Mouse (Mus musculus): ENCODE results near the gene Gm3625. TPM values are rescaled to one million over a fixed set of nuclear protein-coding genes. Genes with fewer than 3 reads are reported as not detected.

Gm3625 gene
- polyA plus RNA-seq (2014; fragmentation: Nextera tagmentation; extraction: Ambion mirVana), result not detected in 2 replicates

GRCm38 (mm10) chr12:4592541-4593165, at the start of gene Gm3625, which contains the start of gene Itsn2:
TSS of gene Gm3625 (minus strand) at chr12:4592927.
TSS of gene Itsn2 (plus strand) at chr12:4592638.
- ATAC-seq (ENCODE audit: low FRiP score) (peak; percentile 92), DNase-seq (ENCODE audit: low spot score, missing footprints) (peak; percentile 96)
- H3K27ac ChIP-seq (ENCODE audit: low read depth, low read length), result peak within 1 kb of the TSS; percentile 44; the same call in 1 of the 2 replicates
- under 1% methylated on average over 40 of the region's 49 CpGs for WGBS
- H3K4me2 ChIP-seq, result peak within 1 kb of the TSS; percentile 86
- H3K27me3 ChIP-seq (ENCODE audit: control insufficient read depth, insufficient read depth, low read length), result no peaks in the 10 kb centered on the region
- H3K4me1 ChIP-seq (ENCODE audit: control insufficient read depth, insufficient read depth, low read length), result peaks cover 6% of the 10 kb centered on the region; the same call in 1 of the 2 replicates
- H3K9me3 ChIP-seq (ENCODE audit: control insufficient read depth, low read length), result no peaks in the 10 kb centered on the region
- peak within 1 kb of the TSS; percentile 95 for H3K4me3 ChIP-seq (ENCODE audit: low read depth, low read length)
- peak within 1 kb of the TSS; percentile 88 for H3K9ac ChIP-seq (ENCODE audit: low read length)
- H3K36me3 ChIP-seq (ENCODE audit: control insufficient read depth, insufficient read depth, low read length), result no peaks in the 10 kb centered on the region

DNA sequence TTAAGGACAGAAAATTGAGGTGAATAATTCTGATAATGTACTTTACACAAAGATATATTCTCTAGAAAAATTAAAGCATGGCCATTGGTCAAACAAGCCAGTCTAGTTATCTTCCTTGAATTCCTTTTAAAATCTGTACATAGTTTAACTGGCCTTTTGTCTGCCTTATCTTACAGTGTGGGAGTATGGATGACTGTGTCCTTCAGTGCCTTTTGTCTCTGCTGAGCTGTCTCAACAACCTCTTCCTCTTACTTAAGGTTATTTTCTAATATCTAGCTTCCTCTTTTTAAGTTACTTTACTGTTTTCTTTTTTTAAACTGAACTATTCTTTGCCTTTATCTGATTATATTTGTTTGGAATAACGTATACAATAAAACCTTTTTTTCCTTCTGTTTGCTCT, 48.0 kb upstream of the Gm3625 start:
- no peaks in the 10 kb centered on the region for H3K27me3 ChIP-seq (ENCODE audit: control insufficient read depth, insufficient read depth, low read length)
- no peak for DNase-seq (ENCODE audit: low spot score, missing footprints)
- no peak overlapping the region for H3K4me3 ChIP-seq (ENCODE audit: low read depth, low read length)
- no peak overlapping the region for H3K9ac ChIP-seq (ENCODE audit: low read length)
- no peak overlapping the region for H3K27ac ChIP-seq (ENCODE audit: low read depth, low read length)
- no peak overlapping the region for H3K4me2 ChIP-seq
- no peaks in the 10 kb centered on the region for H3K9me3 ChIP-seq (ENCODE audit: control insufficient read depth, low read length)
- H3K4me1 ChIP-seq (ENCODE audit: control insufficient read depth, insufficient read depth, low read length), result no peaks in the 10 kb centered on the region
- 92% methylated on average over 1 of the region's 1 CpGs for WGBS
- no peak for ATAC-seq (ENCODE audit: low FRiP score)
- no peaks in the 10 kb centered on the region for H3K36me3 ChIP-seq (ENCODE audit: control insufficient read depth, insufficient read depth, low read length)

DNA sequence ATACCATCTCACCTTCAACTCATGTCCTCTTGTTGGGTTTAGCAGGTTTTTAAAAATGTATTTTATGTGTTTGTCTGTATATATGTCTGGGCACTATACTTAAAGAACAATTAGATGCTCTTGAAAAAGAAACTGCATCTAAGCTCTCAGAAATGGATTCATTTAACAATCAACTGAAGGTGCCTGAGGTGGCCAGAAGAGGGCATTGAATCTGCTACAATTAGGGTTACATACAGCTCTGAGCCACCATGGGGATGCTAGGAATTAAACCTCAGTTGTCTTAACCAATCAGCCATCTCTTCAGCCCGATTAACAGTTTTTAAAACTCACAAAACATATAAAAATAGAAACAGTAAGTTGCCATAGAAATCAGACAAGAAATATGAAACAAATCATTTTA, 45.7 kb upstream of the Gm3625 start:
- no peaks in the 10 kb centered on the region for H3K9me3 ChIP-seq (ENCODE audit: control insufficient read depth, low read length)
- H3K36me3 ChIP-seq (ENCODE audit: control insufficient read depth, insufficient read depth, low read length), result peaks cover 3% of the 10 kb centered on the region; the same call in 1 of the 2 replicates
- ATAC-seq (ENCODE audit: low FRiP score) (no peak), DNase-seq (ENCODE audit: low spot score, missing footprints) (no peak)
- no peaks in the 10 kb centered on the region for H3K27me3 ChIP-seq (ENCODE audit: control insufficient read depth, insufficient read depth, low read length)
- no peak overlapping the region for H3K27ac ChIP-seq (ENCODE audit: low read depth, low read length)
- H3K4me1 ChIP-seq (ENCODE audit: control insufficient read depth, insufficient read depth, low read length), result no peaks in the 10 kb centered on the region
- WGBS, result 80% methylated on average over 1 of the region's 1 CpGs
- no peak overlapping the region for H3K4me2 ChIP-seq
- H3K9ac ChIP-seq (ENCODE audit: low read length), result no peak overlapping the region
- H3K4me3 ChIP-seq (ENCODE audit: low read depth, low read length), result no peak overlapping the region

DNA sequence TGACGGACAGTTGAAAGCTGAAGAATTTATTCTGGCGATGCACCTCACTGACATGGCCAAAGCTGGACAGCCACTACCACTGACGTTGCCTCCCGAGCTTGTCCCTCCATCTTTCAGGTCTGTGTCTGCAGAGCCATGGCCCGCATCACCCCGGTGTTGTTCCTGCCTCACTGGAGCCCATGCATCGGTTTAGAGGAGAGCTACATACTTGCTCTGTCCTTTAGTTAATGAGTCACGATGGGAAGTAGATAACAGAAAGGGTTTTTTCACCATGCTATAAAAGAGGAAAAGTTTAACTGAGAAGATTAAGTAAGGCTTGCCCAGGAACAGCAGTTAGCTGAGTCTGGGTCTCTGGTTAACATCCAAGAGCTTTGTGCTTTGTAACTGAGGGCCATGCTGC, 40.2 kb upstream of the Gm3625 start:
- H3K27ac ChIP-seq (ENCODE audit: low read depth, low read length), result no peak overlapping the region
- WGBS, result 87% methylated on average over 8 of the region's 8 CpGs
- DNase-seq (ENCODE audit: low spot score, missing footprints), result no peak
- peaks cover 3% of the 10 kb centered on the region; the same call in 1 of the 2 replicates for H3K36me3 ChIP-seq (ENCODE audit: control insufficient read depth, insufficient read depth, low read length)
- no peak for ATAC-seq (ENCODE audit: low FRiP score)
- H3K9me3 ChIP-seq (ENCODE audit: control insufficient read depth, low read length), result no peaks in the 10 kb centered on the region
- no peak overlapping the region for H3K4me3 ChIP-seq (ENCODE audit: low read depth, low read length)
- H3K27me3 ChIP-seq (ENCODE audit: control insufficient read depth, insufficient read depth, low read length), result no peaks in the 10 kb centered on the region
- H3K4me1 ChIP-seq (ENCODE audit: control insufficient read depth, insufficient read depth, low read length), result no peaks in the 10 kb centered on the region
- H3K9ac ChIP-seq (ENCODE audit: low read length), result no peak overlapping the region
- H3K4me2 ChIP-seq, result no peak overlapping the region

DNA sequence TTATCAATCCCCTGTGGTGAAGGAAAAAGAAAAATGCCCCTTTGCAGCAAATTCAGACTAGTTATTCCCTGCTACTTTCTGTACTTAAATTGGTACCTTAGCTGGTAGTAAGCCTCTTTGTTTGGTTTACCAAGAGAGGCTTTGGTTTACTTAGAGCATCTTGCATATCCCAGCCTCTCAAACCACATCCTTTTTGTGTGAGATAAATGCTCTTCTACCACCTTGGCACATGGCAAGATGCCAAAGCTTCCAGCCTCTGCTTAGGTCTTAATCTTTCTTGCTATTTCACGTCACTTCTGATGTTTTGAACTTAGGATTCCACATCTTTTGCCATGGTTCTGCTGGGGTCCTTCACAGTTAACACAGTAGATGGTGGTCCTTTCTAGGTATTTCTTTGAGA, 31.5 kb upstream of the Gm3625 start:
- Histone ChIP-seq H3K4me2 (no peak overlapping the region), H3K27me3 (ENCODE audit: control insufficient read depth, insufficient read depth, low read length) (no peaks in the 10 kb centered on the region), H3K36me3 (ENCODE audit: control insufficient read depth, insufficient read depth, low read length) (no peaks in the 10 kb centered on the region), H3K4me3 (ENCODE audit: low read depth, low read length) (no peak overlapping the region), H3K9me3 (ENCODE audit: control insufficient read depth, low read length) (no peaks in the 10 kb centered on the region), H3K4me1 (ENCODE audit: control insufficient read depth, insufficient read depth, low read length) (no peaks in the 10 kb centered on the region), H3K9ac (ENCODE audit: low read length) (no peak overlapping the region), H3K27ac (ENCODE audit: low read depth, low read length) (no peak overlapping the region)
- 78% methylated on average over 1 of the region's 1 CpGs for WGBS
- DNase-seq (ENCODE audit: low spot score, missing footprints) (no peak), ATAC-seq (ENCODE audit: low FRiP score) (no peak)

GRCm38 (mm10) chr12:4614722-4615121, 22.0 kb upstream of the Gm3625 start:
- no peak overlapping the region for H3K9ac ChIP-seq (ENCODE audit: low read length)
- H3K27me3 ChIP-seq (ENCODE audit: control insufficient read depth, insufficient read depth, low read length), result no peaks in the 10 kb centered on the region
- no peak overlapping the region for H3K4me3 ChIP-seq (ENCODE audit: low read depth, low read length)
- 78% methylated on average over 2 of the region's 2 CpGs for WGBS
- no peak overlapping the region for H3K4me2 ChIP-seq
- H3K36me3 ChIP-seq (ENCODE audit: control insufficient read depth, insufficient read depth, low read length), result no peaks in the 10 kb centered on the region
- no peaks in the 10 kb centered on the region for H3K9me3 ChIP-seq (ENCODE audit: control insufficient read depth, low read length)
- no peak overlapping the region for H3K27ac ChIP-seq (ENCODE audit: low read depth, low read length)
- H3K4me1 ChIP-seq (ENCODE audit: control insufficient read depth, insufficient read depth, low read length), result no peaks in the 10 kb centered on the region
- ATAC-seq (ENCODE audit: low FRiP score), result no peak
- no peak for DNase-seq (ENCODE audit: low spot score, missing footprints)

GRCm38 (mm10) chr12:4606625-4607024, 13.9 kb upstream of the Gm3625 start:
- no peaks in the 10 kb centered on the region for H3K9me3 ChIP-seq (ENCODE audit: control insufficient read depth, low read length)
- DNase-seq (ENCODE audit: low spot score, missing footprints) (no peak), ATAC-seq (ENCODE audit: low FRiP score) (no peak)
- 39% methylated on average over 3 of the region's 3 CpGs for WGBS
- no peak overlapping the region for H3K4me2 ChIP-seq
- no peak overlapping the region for H3K4me3 ChIP-seq (ENCODE audit: low read depth, low read length)
- no peak overlapping the region for H3K27ac ChIP-seq (ENCODE audit: low read depth, low read length)
- H3K9ac ChIP-seq (ENCODE audit: low read length), result no peak overlapping the region
- H3K27me3 ChIP-seq (ENCODE audit: control insufficient read depth, insufficient read depth, low read length), result no peaks in the 10 kb centered on the region
- H3K4me1 ChIP-seq (ENCODE audit: control insufficient read depth, insufficient read depth, low read length), result no peaks in the 10 kb centered on the region
- no peaks in the 10 kb centered on the region for H3K36me3 ChIP-seq (ENCODE audit: control insufficient read depth, insufficient read depth, low read length)

GRCm38 (mm10) chr12:4599713-4600112, 7.0 kb upstream of the Gm3625 start:
- Histone ChIP-seq H3K4me3 (ENCODE audit: low read depth, low read length) (no peak overlapping the region), H3K27me3 (ENCODE audit: control insufficient read depth, insufficient read depth, low read length) (no peaks in the 10 kb centered on the region), H3K27ac (ENCODE audit: low read depth, low read length) (no peak overlapping the region), H3K4me1 (ENCODE audit: control insufficient read depth, insufficient read depth, low read length) (no peaks in the 10 kb centered on the region), H3K4me2 (no peak overlapping the region), H3K9ac (ENCODE audit: low read length) (no peak overlapping the region), H3K36me3 (ENCODE audit: control insufficient read depth, insufficient read depth, low read length) (no peaks in the 10 kb centered on the region), H3K9me3 (ENCODE audit: control insufficient read depth, low read length) (no peaks in the 10 kb centered on the region)
- WGBS, result 85% methylated on average over 4 of the region's 4 CpGs
- ATAC-seq (ENCODE audit: low FRiP score) (no peak), DNase-seq (ENCODE audit: low spot score, missing footprints) (no peak)

DNA sequence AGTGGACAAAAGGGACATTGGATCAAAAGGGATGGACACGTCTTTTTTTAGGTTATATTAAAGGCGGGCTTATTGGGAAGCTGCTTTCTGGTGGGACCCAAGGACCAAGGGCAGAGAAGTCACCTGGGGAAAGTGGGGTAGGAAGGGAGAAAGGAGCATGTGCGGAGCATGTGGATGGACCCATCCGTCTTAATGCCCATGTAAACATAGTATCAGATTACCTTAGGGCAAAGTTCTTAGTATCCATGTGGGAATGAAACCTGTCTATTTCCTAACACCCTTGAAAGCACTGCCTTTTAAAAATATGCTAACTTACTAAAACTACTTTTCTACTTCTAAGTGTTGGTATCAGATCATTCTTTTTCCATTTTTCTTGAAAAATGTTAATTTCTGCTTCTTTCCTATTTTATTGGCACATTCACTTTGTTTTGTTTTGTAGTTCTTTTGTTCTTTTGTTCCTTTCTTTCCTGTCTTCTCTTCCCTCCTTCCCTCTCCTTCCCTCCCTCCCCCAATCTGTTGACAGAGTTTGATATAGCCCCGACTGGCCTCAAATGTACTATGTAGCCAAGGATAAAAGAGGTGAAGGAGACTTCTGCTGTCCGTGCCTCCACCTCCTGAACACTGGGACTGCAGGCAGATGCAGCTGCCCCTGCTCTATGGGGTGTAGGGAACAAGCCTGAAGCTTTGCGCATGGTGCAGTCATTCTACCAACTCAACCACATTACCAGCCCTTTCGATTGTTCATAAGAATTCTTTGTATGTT, 6.1 kb upstream of the Gm3625 start:
- Histone ChIP-seq H3K4me1 (ENCODE audit: control insufficient read depth, insufficient read depth, low read length) (no peaks in the 10 kb centered on the region; the same call in 1 of the 2 replicates), H3K36me3 (ENCODE audit: control insufficient read depth, insufficient read depth, low read length) (no peaks in the 10 kb centered on the region), H3K27me3 (ENCODE audit: control insufficient read depth, insufficient read depth, low read length) (no peaks in the 10 kb centered on the region), H3K27ac (ENCODE audit: low read depth, low read length) (no peak overlapping the region), H3K9me3 (ENCODE audit: control insufficient read depth, low read length) (no peaks in the 10 kb centered on the region), H3K4me3 (ENCODE audit: low read depth, low read length) (no peak overlapping the region), H3K4me2 (no peak overlapping the region), H3K9ac (ENCODE audit: low read length) (no peak overlapping the region)
- WGBS, result 66% methylated on average over 8 of the region's 8 CpGs
- ATAC-seq (ENCODE audit: low FRiP score), result no peak
- DNase-seq (ENCODE audit: low spot score, missing footprints), result no peak

Data from midbrain, embryonic 11.5 days (tissue).